Mouse (Mus musculus) kidney, postnatal 36 days (tissue): ENCODE data around the gene Btbd35f23.
"Not testable (repeated sequence)": the region's sequence is repeated elsewhere in the genome, so short reads cannot be mapped to it uniquely, and the experiment has no call there.

ENCODE experiments used
- DNase-seq, 2 experiments: peaks; one replicate each; pipeline ENCODE4 v3.0.0; 2021 to 2022; ENCODE audit warnings: mixed read lengths in 2 of 2

Btbd35f23 gene

GRCm38 (mm10) chrX:3076575-3076974 lies at the start of gene Btbd35f23:
TSS of gene Btbd35f23 (plus strand) at chrX:3076875.
- not testable (repeated sequence) for DNase-seq
